Mouse (Mus musculus): ENCODE data around the gene Akap8. TPM values are rescaled to one million over a fixed set of nuclear protein-coding genes. Genes with fewer than 3 reads are reported as not detected.

Gene Akap8
- polyA plus RNA-seq, 1 experiment from 2014 or later: 114 TPM

Other genes with a start within 250 kb of the Akap8 start
- 7.9 and 8.9 TPM in 2 replicates for gene Notch3, start 154.4 kb downstream of the Akap8 start, polyA plus RNA-seq (2015; fragmentation: Nextera tagmentation; extraction: Ambion mirVana)
- gene Ephx3, start 131.7 kb downstream of the Akap8 start, polyA plus RNA-seq (2015; fragmentation: Nextera tagmentation; extraction: Ambion mirVana): 0.22 and 0.35 TPM in 2 replicates
- gene Brd4, start 36.5 kb downstream of the Akap8 start, polyA plus RNA-seq (2015; fragmentation: Nextera tagmentation; extraction: Ambion mirVana): 95.3 and 95.5 TPM in 2 replicates
- gene Akap8l, start 29.4 kb upstream of the Akap8 start, polyA plus RNA-seq (2015; fragmentation: Nextera tagmentation; extraction: Ambion mirVana): 182 and 187 TPM in 2 replicates
- 46.7 and 47.8 TPM in 2 replicates for gene Wiz, start 68.2 kb upstream of the Akap8 start, polyA plus RNA-seq (2015; fragmentation: Nextera tagmentation; extraction: Ambion mirVana)
- 0.54 and 0.74 TPM in 2 replicates for gene Rasal3, start 82.3 kb upstream of the Akap8 start, polyA plus RNA-seq (2015; fragmentation: Nextera tagmentation; extraction: Ambion mirVana)
- not detected in 2 replicates for gene Pglyrp2, start 102.9 kb upstream of the Akap8 start, polyA plus RNA-seq (2015; fragmentation: Nextera tagmentation; extraction: Ambion mirVana)
- 0.84 and 1.5 TPM in 2 replicates for gene Cyp4f39, start 131.5 kb upstream of the Akap8 start, polyA plus RNA-seq (2015; fragmentation: Nextera tagmentation; extraction: Ambion mirVana)
- gene Cyp4f17, start 184.8 kb upstream of the Akap8 start, polyA plus RNA-seq (2015; fragmentation: Nextera tagmentation; extraction: Ambion mirVana): 13.5 and 16.1 TPM in 2 replicates
- 14.7 and 19.8 TPM in 2 replicates for gene Cyp4f16, start 215.3 kb upstream of the Akap8 start, polyA plus RNA-seq (2015; fragmentation: Nextera tagmentation; extraction: Ambion mirVana)